Mouse (Mus musculus): ENCODE measurements around the gene Fbxw4. TPM values are rescaled to one million over a fixed set of nuclear protein-coding genes. Genes with fewer than 3 reads are reported as not detected.

Fbxw4 gene
- 71.6 TPM for total RNA-seq (2023)

GRCm38 (mm10) chr19:45659738-45660502, at the start of gene Fbxw4:
TSS of gene Fbxw4 (minus strand) at chr19:45660312.

GRCm38 (mm10) chr19:45560153-45560890, 99.8 kb downstream of the Fbxw4 start, which contains the start of the genes Poll and Gm17018:
TSS of gene Poll (minus strand) at chr19:45560531.
TSS of gene Gm17018 (plus strand) at chr19:45560615.

Other genes starting within 250 kb of the Fbxw4 start
- gene Poll, start 99.8 kb downstream of the Fbxw4 start, total RNA-seq (2023), result 11.3 TPM
- gene Gm17018, start 99.7 kb downstream of the Fbxw4 start, total RNA-seq (2023), result 17.3 TPM
- not detected for gene Fgf8, start 82.6 kb upstream of the Fbxw4 start, total RNA-seq (2023)
- gene Npm3, start 89.3 kb upstream of the Fbxw4 start, total RNA-seq (2023), result 57.6 TPM
- gene Mgea5, start 123.5 kb upstream of the Fbxw4 start, total RNA-seq (2023), result 318 TPM
- gene Kcnip2, start 155.7 kb upstream of the Fbxw4 start, total RNA-seq (2023), result 11.4 TPM